Mouse (Mus musculus) testis, adult 2 months (tissue): ENCODE results near the gene Txk. TPM values are rescaled to one million over a fixed set of nuclear protein-coding genes. Genes with fewer than 3 reads are reported as not detected.

Experiments used
- H3K27ac ChIP-seq: fragments of 200-500 bp; 2 replicates; pipeline ENCODE4 v1.5.1; 2012; ENCODE audit warnings: low read depth, low read length; ENCODE audit not compliant: control insufficient read depth, insufficient read depth
- H3K27me3 ChIP-seq: fragments of 200-500 bp; 2 replicates; pipeline ENCODE4 v1.6.1; 2012; ENCODE audit warnings: mild to moderate bottlenecking, low read length, moderate library complexity; ENCODE audit not compliant: control insufficient read depth, insufficient read depth
- H3K36me3 ChIP-seq: fragments of 200-500 bp; 2 replicates; pipeline ENCODE4 v1.6.1; 2012; ENCODE audit warnings: mild to moderate bottlenecking, low read length; ENCODE audit not compliant: control insufficient read depth, insufficient read depth
- H3K4me1 ChIP-seq: fragments of 200-500 bp; 2 replicates; pipeline ENCODE4 v1.6.1; 2012; ENCODE audit warnings: low read length; ENCODE audit not compliant: control insufficient read depth, insufficient read depth
- H3K4me3 ChIP-seq: fragments of 200-500 bp; 2 replicates; pipeline ENCODE4 v1.5.1; 2012; ENCODE audit warnings: low read depth, mild to moderate bottlenecking, low read length, moderate library complexity, mixed read lengths; ENCODE audit not compliant: control insufficient read depth
- CTCF ChIP-seq: fragments of 200-500 bp; IDR thresholded peaks from 2 replicates; pipeline ENCODE4 v1.5.1; 2012; ENCODE audit warnings: low read depth, mild to moderate bottlenecking, inconsistent platforms, low read length, moderate library complexity; ENCODE audit not compliant: control insufficient read depth, insufficient read depth, insufficient replicate concordance
- POLR2A ChIP-seq: fragments of 200-500 bp; IDR thresholded peaks from 2 replicates; pipeline ENCODE4 v1.6.1; 2012; ENCODE audit warnings: low read depth, mild to moderate bottlenecking, inconsistent platforms, low read length, moderate library complexity; ENCODE audit not compliant: control insufficient read depth
- polyA plus RNA-seq: library from polyadenylated mRNA; depleted of rRNA; stranded (reverse); fragments of >200 nt; gene quantifications from 2 replicates; pipeline ENCODE4 v1.2.3, GENCODE M21; 2012

The Txk gene
- polyA plus RNA-seq, 1 experiment: 1.7 TPM

DNA sequence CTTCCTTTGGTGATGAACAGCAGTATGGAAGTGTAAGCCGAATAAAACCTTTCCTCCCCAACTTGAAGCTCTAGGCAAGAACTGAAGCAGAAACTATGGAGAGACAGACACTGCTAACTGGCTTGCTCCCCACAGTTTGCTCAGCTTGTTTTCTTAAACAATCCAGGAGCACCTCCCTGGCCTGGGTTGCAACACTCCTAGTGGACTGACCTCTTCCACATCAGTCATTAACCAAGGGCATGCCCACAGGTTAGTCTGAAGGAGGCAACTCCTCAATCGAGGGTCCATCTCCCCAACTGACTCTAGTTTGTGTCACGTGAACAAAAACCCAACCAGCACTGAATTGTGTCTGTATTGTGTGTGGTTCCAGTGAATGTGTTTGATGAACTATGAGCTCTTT is 87.7 kb downstream of the Txk start:
- Histone ChIP-seq H3K4me3 (no peak overlapping the region), H3K36me3 (no peaks in the 10 kb centered on the region), H3K4me1 (no peaks in the 10 kb centered on the region), H3K27ac (no peak overlapping the region), H3K27me3 (no peaks in the 10 kb centered on the region)
- TF ChIP-seq POLR2A (no peak), CTCF (no peak)

DNA sequence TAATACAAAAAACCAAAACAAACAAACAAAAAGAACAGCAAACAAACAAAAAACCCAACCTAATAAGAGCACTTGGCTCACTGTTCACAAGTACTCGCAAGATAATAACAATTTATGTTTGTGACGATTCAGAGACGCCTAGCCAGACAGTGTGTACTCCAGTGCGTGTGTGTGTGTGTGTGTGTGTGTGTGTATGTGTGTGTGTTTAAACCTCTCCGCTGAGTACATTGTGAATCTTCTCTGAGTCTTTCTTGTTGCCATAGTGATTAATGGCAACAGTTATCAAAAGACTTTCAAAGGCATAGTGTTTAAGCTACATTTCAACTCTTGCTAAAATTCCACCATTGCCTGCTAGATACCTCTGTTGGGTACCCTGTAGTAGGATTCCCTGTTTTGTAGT is 88.5 kb downstream of the Txk start:
- Histone ChIP-seq H3K27me3 (no peaks in the 10 kb centered on the region), H3K4me3 (no peak overlapping the region), H3K4me1 (no peaks in the 10 kb centered on the region), H3K27ac (no peak overlapping the region), H3K36me3 (no peaks in the 10 kb centered on the region)
- TF ChIP-seq POLR2A (no peak), CTCF (no peak)

DNA sequence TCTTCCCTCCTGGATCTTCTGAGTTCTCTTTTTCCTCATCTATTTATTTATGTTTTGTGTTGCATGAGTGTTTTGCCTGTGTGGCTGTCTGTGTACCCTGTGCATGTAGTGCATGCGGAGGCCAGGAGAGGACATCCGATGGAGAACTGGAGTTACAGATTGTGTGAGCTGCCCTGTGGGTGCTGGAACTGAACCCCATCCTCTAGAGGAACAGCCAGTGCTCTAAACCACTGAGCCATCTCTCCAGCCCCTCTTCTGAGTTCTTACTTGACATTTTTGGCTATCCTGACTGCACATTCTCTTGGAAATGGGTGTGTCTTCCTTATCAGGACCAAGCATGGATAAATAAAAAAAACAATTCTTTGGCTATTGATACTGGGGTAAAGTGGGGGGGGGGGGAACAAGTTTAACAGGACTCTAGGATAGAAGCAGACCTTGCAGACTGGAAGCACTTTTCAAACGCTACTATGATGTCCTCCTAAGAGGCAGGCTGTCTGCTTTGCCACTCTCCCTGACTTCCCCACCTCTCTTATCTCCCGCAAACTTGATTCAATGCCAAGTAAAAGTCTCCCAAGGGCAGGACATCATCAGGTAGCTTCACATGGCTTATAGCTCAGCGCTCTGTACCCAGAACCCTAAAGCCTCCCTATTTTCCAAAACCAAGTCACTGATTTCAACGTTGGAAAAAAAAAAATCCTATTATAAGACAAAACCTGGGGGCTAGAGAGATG is 91.4 kb downstream of the Txk start:
- H3K27me3 ChIP-seq: no peaks in the 10 kb centered on the region
- no peak overlapping the region for H3K27ac ChIP-seq
- H3K4me1 ChIP-seq: no peaks in the 10 kb centered on the region
- no peak for TF ChIP-seq POLR2A
- no peak for TF ChIP-seq CTCF
- no peak overlapping the region for H3K4me3 ChIP-seq
- no peaks in the 10 kb centered on the region for H3K36me3 ChIP-seq

DNA sequence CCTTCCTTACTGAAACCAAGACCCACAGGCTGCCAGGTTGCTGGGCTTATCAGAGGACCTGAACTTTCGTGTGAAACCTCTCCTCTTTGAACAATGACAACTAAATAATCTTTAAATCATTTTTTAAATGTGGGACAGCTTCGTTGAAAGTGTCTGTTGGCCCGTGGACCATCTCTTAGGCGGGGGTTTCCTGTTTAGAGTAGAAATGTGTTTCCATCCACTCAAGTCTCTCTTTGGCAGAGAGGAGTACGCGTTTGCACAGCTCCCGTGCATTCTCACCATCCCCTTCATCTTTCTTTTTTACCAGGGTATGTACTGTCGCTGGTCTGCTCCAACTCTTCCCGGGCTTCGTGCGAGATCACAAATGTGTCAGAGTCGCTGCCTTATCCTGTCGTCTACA is 94.2 kb downstream of the Txk start:
- Histone ChIP-seq H3K27ac (no peak overlapping the region), H3K4me1 (no peaks in the 10 kb centered on the region), H3K4me3 (no peak overlapping the region), H3K36me3 (no peaks in the 10 kb centered on the region), H3K27me3 (no peaks in the 10 kb centered on the region)
- TF ChIP-seq CTCF: no peak

DNA sequence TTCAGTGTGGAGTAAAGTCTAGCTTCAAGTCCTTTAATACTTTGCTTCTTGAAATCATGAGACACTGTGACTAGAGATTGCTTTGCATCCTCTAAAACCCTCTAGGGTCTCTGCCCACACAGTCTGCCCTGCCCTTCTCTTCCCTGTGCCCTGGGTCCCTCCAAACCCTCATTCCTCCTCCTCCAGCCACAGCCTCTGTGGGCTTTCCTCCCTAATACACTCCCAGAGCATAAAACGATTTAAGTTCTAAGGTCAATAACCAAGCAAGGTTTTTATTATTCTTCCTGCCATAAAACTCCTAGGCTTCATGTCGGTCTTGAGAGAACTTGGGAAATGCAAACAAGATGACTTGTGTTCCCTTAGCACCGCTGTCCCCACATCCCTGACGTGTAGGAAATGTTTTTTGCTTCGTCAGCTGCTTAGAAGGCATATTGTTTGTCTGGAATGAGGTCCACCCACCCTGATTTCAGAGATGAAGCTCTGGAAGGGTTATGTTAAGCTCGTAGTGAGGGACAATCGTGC is 96.2 kb downstream of the Txk start:
- Histone ChIP-seq H3K4me1 (no peaks in the 10 kb centered on the region), H3K27ac (no peak overlapping the region), H3K4me3 (no peak overlapping the region), H3K27me3 (no peaks in the 10 kb centered on the region), H3K36me3 (no peaks in the 10 kb centered on the region)
- TF ChIP-seq POLR2A: no peak
- TF ChIP-seq CTCF: no peak

DNA sequence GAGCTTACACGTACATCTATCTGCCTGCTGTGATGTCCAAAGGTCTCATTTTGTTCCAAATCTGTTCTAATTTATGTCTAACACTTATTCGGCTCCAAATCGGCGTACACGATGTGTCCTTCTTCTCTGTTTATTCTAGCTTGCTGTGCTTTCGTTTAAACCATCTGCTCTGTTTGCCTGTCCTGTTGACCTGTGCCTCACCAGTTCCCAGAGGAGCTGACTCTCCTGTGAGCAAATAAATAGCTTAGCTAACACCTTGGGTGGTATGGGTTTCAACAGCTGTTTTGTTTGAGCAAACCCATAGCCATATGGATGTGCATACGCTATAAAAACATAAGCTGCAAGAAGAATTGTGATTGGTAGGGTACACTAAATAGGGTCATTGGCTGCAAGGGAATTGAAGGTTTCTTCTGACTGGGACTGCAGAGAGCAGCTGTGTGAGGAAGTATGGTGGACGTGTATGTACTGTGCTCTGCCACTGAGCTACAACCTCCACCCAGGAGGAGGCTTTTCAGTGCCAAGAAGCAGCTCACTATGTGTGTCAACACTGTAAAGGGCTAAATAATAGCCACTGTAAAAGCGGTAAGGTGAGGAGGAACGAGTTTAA is 99.4 kb downstream of the Txk start:
- Histone ChIP-seq H3K4me1 (peaks cover under 1% of the 10 kb centered on the region), H3K4me3 (no peak overlapping the region), H3K27ac (no peak overlapping the region), H3K27me3 (no peaks in the 10 kb centered on the region), H3K36me3 (no peaks in the 10 kb centered on the region)
- no peak for TF ChIP-seq POLR2A
- TF ChIP-seq CTCF: no peak

DNA sequence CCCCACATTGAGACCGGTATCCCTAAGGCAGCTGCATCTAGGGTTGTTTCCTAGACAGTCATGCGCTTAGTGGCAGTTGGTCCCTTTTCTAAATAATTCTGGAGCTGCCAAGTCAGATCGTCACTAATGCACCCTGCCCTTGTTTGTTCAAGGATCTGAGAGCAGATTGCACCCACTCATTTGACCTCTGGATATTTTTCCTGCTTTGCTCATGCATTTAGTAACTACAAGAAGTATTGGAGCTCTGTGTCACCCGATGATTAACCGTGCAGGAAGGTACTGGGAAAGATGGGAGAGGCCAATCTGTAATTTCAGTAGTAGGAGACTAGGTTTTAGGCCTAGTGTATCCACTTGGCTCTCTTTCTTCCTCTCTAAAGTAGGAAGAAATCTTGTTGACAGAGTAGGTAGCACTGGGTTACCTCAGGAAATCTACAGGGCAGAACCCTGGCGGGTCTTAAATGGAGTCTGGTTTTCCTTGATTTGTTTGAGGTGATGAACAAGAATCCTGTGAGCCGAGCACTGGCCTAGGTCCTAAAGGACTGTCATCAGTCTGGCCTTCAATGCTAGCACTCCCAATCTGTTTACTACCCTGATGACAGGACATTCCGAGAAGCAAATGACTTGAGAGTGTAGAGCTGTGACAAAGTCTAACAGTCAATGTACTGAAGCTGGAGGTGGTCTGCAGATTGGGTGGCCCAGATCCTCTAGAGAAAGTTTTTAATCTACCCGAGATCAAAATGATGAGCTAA is 103.4 kb downstream of the Txk start:
- TF ChIP-seq POLR2A: no peak
- no peak for TF ChIP-seq CTCF
- Histone ChIP-seq H3K27ac (no peak overlapping the region), H3K4me1 (peaks cover 12% of the 10 kb centered on the region), H3K4me3 (no peak overlapping the region), H3K27me3 (no peaks in the 10 kb centered on the region), H3K36me3 (no peaks in the 10 kb centered on the region)
